Mouse (Mus musculus) lung, adult 18-20 months (tissue): Measurements from ENCODE around the gene Slc25a45.

Source experiments
- DNase-seq, 2 experiments: peaks; one replicate each; pipeline ENCODE4 v3.0.0; 2022; ENCODE audit warnings: mixed read lengths in 2 of 2

Slc25a45 gene

GRCm38 (mm10) chr19:5935266-5935665 is 57.7 kb downstream of the Slc25a45 start:
- DNase-seq: peak; percentile 68 to 69
